Mouse (Mus musculus): ENCODE measurements around the gene Agtrap. TPM values are rescaled to one million over a fixed set of nuclear protein-coding genes. Genes with fewer than 3 reads are reported as not detected.

The Agtrap gene
- total RNA-seq, 2 experiments from 2014 or later = 13.8 to 31.9 TPM

GRCm38 (mm10) chr4:148107621-148108291 is 19.9 kb upstream of the Agtrap start:
- no peak for ATAC-seq (ENCODE audit: poor library complexity, severe bottlenecking)

- no peak for ATAC-seq (ENCODE audit: poor library complexity, severe bottlenecking)
Observed at GRCm38 (mm10) chr4:148104146-148104545, 16.3 kb upstream of the Agtrap start.

GRCm38 (mm10) chr4:148101801-148102527 is 14.1 kb upstream of the Agtrap start:
- peak; percentile 83 for ATAC-seq (ENCODE audit: poor library complexity, severe bottlenecking)

GRCm38 (mm10) chr4:148098666-148099065 is 10.8 kb upstream of the Agtrap start:
- no peak for ATAC-seq (ENCODE audit: poor library complexity, severe bottlenecking)

- ATAC-seq (ENCODE audit: poor library complexity, severe bottlenecking) = no peak
Observed at GRCm38 (mm10) chr4:148097936-148098335, 10.1 kb upstream of the Agtrap start.

GRCm38 (mm10) chr4:148095081-148095480 is 7.2 kb upstream of the Agtrap start:
- ATAC-seq (ENCODE audit: poor library complexity, severe bottlenecking) = no peak

- no peak for ATAC-seq (ENCODE audit: poor library complexity, severe bottlenecking)
Observed at GRCm38 (mm10) chr4:148094161-148094560, 6.3 kb upstream of the Agtrap start.

- no peak for ATAC-seq (ENCODE audit: poor library complexity, severe bottlenecking)
Observed at GRCm38 (mm10) chr4:148092551-148093271, 4.9 kb upstream of the Agtrap start.

- no peak for ATAC-seq (ENCODE audit: poor library complexity, severe bottlenecking)
Observed at GRCm38 (mm10) chr4:148091181-148091580, 3.4 kb upstream of the Agtrap start.

- ATAC-seq (ENCODE audit: poor library complexity, severe bottlenecking) = no peak
Observed at GRCm38 (mm10) chr4:148089166-148089565, 1.3 kb upstream of the Agtrap start.

GRCm38 (mm10) chr4:148087091-148087906 is 532 bp downstream of the Agtrap start:
- peak; percentile 23 for ATAC-seq (ENCODE audit: poor library complexity, severe bottlenecking)

- ATAC-seq (ENCODE audit: poor library complexity, severe bottlenecking) = no peak
Observed at GRCm38 (mm10) chr4:148085907-148086305, 1.9 kb downstream of the Agtrap start.

- ATAC-seq (ENCODE audit: poor library complexity, severe bottlenecking) = no peak
Observed at GRCm38 (mm10) chr4:148085131-148085906, 2.5 kb downstream of the Agtrap start.

- no peak for ATAC-seq (ENCODE audit: poor library complexity, severe bottlenecking)
Observed at GRCm38 (mm10) chr4:148084261-148084714, 3.5 kb downstream of the Agtrap start.

- peak; percentile 14; the same call in 1 of the 2 replicates for ATAC-seq (ENCODE audit: poor library complexity, severe bottlenecking)
Observed at GRCm38 (mm10) chr4:148083176-148083899, 4.5 kb downstream of the Agtrap start.

- ATAC-seq (ENCODE audit: poor library complexity, severe bottlenecking) = peak; percentile 48
Observed at GRCm38 (mm10) chr4:148082257-148083044, 5.4 kb downstream of the Agtrap start.

GRCm38 (mm10) chr4:148081201-148081600 is 6.6 kb downstream of the Agtrap start:
- ATAC-seq (ENCODE audit: poor library complexity, severe bottlenecking) = no peak

- no peak for ATAC-seq (ENCODE audit: poor library complexity, severe bottlenecking)
Observed at GRCm38 (mm10) chr4:148080597-148080973, 7.2 kb downstream of the Agtrap start.

Data from megakaryocyte, adult 5-6 weeks (primary cell).